Mouse (Mus musculus) stomach, embryonic 14.5 days (tissue): Measurements from ENCODE around the gene Rbm48. TPM values are rescaled to one million over a fixed set of nuclear protein-coding genes. Genes with fewer than 3 reads are reported as not detected.
A peak's percentile ranks its signal among the peaks of the same experiment; 100 is the strongest.
"Not testable (repeated sequence)": the region's sequence is repeated elsewhere in the genome, so short reads cannot be mapped to it uniquely, and the experiment has no call there.

ENCODE experiments used
- ATAC-seq: fragments of 200-750 bp; cut with Nextera tagmentation; 2 replicates; pipeline ENCODE4 v1.8.0; 2017; ENCODE audit warnings: low read depth, moderate TSS enrichment; ENCODE audit not compliant: insufficient number of reproducible peaks, insufficient read depth, low FRiP score
- H3K27ac ChIP-seq: fragments of 300-500 bp; sonication (generic); 2 replicates; pipeline ENCODE4 v1.5.1; 2014; ENCODE audit warnings: mild to moderate bottlenecking, low read length, moderate library complexity, mixed read lengths
- H3K27me3 ChIP-seq: fragments of 300-500 bp; sonication (generic); 2 replicates; pipeline ENCODE4 v1.6.1; 2014; ENCODE audit warnings: low read length, control low read depth, mixed read lengths; ENCODE audit not compliant: control insufficient read depth, insufficient read depth
- H3K36me3 ChIP-seq: fragments of 300-500 bp; sonication (generic); 2 replicates; pipeline ENCODE4 v1.6.1; 2014; ENCODE audit warnings: mild to moderate bottlenecking, control low read depth, low read length, moderate library complexity, mixed read lengths; ENCODE audit not compliant: control insufficient read depth, insufficient read depth
- H3K4me1 ChIP-seq: fragments of 300-500 bp; sonication (generic); 2 replicates; pipeline ENCODE4 v1.6.1; 2014; ENCODE audit warnings: low read length, control low read depth, mixed read lengths; ENCODE audit not compliant: control insufficient read depth, insufficient read depth
- H3K4me2 ChIP-seq: fragments of 300-500 bp; sonication (generic); replicated peaks from 2 replicates; pipeline ENCODE4 v1.6.1; 2014; ENCODE audit warnings: low read depth, low read length, control low read depth
- H3K4me3 ChIP-seq: fragments of 300-500 bp; sonication (generic); 2 replicates; pipeline ENCODE4 v1.5.1; 2014; ENCODE audit warnings: low read depth, low read length, control low read depth
- H3K9ac ChIP-seq: fragments of 300-500 bp; sonication (generic); replicated peaks from 2 replicates; pipeline ENCODE4 v1.6.1; 2014; ENCODE audit warnings: low read depth, mild to moderate bottlenecking, control low read depth, low read length, moderate library complexity, mixed read lengths
- H3K9me3 ChIP-seq: fragments of 300-500 bp; sonication (generic); 2 replicates; pipeline ENCODE4 v1.6.1; 2016; ENCODE audit warnings: low read depth, low read length, control low read depth; ENCODE audit not compliant: control insufficient read depth
- WGBS: fragments of 180-500 bp; shearing (Covaris S2); extraction: QIAGEN DNeasy Blood & Tissue Kit; methylation state at CpG from one replicate; pipeline ENCODE4 v1.1.7; 2014; 5-methylcytosine and 5-hydroxymethylcytosine counted together
- polyA plus RNA-seq: library from polyadenylated mRNA; unstranded; fragments of >200 nt; fragmentation: Nextera tagmentation; extraction: Ambion mirVana; gene quantifications from 2 replicates; pipeline ENCODE4 v1.2.1, GENCODE M21; 2014

The Rbm48 gene
- polyA plus RNA-seq, 1 experiment from 2014 or later = 16.9 TPM

GRCm38 (mm10) chr5:3620486-3620885 is 24.1 kb upstream of the Rbm48 start:
- Histone ChIP-seq H3K4me3 (no peak overlapping the region), H3K9ac (no peak overlapping the region), H3K4me1 (no peaks in the 10 kb centered on the region), H3K4me2 (no peak overlapping the region), H3K27ac (no peak overlapping the region), H3K9me3 (no peaks in the 10 kb centered on the region), H3K36me3 (peaks cover 24% of the 10 kb centered on the region), H3K27me3 (no peaks in the 10 kb centered on the region)
- ATAC-seq = no peak
- 83% methylated on average over 7 of the region's 7 CpGs for WGBS

DNA sequence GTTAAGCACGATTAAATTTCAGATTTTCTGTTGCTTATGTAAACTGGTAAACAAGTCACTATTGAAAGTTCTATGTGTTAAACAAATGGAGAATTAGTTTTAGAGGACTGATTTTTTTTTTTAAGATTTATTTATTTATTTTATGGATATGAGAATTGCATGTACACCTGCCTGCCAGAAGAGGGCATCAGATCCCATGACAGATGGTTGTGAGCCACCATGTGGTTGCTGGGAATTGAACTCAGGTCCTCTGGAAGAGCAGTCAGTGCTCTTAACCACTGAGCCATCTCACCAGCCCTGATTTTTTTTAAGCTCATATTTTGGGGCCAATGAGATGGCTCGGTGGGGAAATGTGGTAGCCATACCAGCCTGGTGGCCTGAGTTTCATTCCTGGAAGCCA is 15.4 kb upstream of the Rbm48 start:
- not testable (repeated sequence) for H3K27ac ChIP-seq, H3K4me1 ChIP-seq, H3K4me3 ChIP-seq, H3K9me3 ChIP-seq, ATAC-seq, H3K36me3 ChIP-seq, H3K9ac ChIP-seq, H3K27me3 ChIP-seq, H3K4me2 ChIP-seq
- 92% methylated on average over 2 of the region's 2 CpGs for WGBS

- H3K27ac ChIP-seq = no peak overlapping the region
- WGBS = 92% methylated on average over 7 of the region's 7 CpGs
- ATAC-seq = no peak
- no peaks in the 10 kb centered on the region for H3K27me3 ChIP-seq
- H3K9me3 ChIP-seq = no peaks in the 10 kb centered on the region
- H3K4me3 ChIP-seq = no peak overlapping the region
- H3K4me2 ChIP-seq = no peak overlapping the region
- H3K4me1 ChIP-seq = no peaks in the 10 kb centered on the region
- H3K9ac ChIP-seq = no peak overlapping the region
- peaks cover 14% of the 10 kb centered on the region for H3K36me3 ChIP-seq
Measured at GRCm38 (mm10) chr5:3609241-3609640, 12.9 kb upstream of the Rbm48 start.

- Histone ChIP-seq H3K36me3 (peaks cover 19% of the 10 kb centered on the region), H3K27me3 (no peaks in the 10 kb centered on the region)
Measured at GRCm38 (mm10) chr5:3607114-3607513, 10.7 kb upstream of the Rbm48 start.

GRCm38 (mm10) chr5:3600790-3601189 is 4.4 kb upstream of the Rbm48 start:
- no peak overlapping the region for H3K27ac ChIP-seq
- H3K9me3 ChIP-seq = no peaks in the 10 kb centered on the region
- no peak overlapping the region for H3K9ac ChIP-seq
- H3K4me1 ChIP-seq = no peaks in the 10 kb centered on the region
- peaks cover 11% of the 10 kb centered on the region for H3K36me3 ChIP-seq
- no peak for ATAC-seq
- no peaks in the 10 kb centered on the region for H3K27me3 ChIP-seq
- 89% methylated on average over 3 of the region's 3 CpGs for WGBS
- no peak overlapping the region for H3K4me3 ChIP-seq
- H3K4me2 ChIP-seq = no peak overlapping the region

More at GRCm38 (mm10) chr5:3607114-3607513, 10.7 kb upstream of the Rbm48 start:
- ATAC-seq = no peak
- no peaks in the 10 kb centered on the region for H3K4me1 ChIP-seq
- H3K4me3 ChIP-seq = no peak overlapping the region
- WGBS = 90% methylated on average over 9 of the region's 9 CpGs
- H3K27ac ChIP-seq = no peak overlapping the region
- no peaks in the 10 kb centered on the region for H3K9me3 ChIP-seq
- H3K4me2 ChIP-seq = no peak overlapping the region
- H3K9ac ChIP-seq = no peak overlapping the region

GRCm38 (mm10) chr5:3600298-3600697 is 3.9 kb upstream of the Rbm48 start:
- H3K36me3 ChIP-seq = peaks cover 8% of the 10 kb centered on the region
- no peak for ATAC-seq
- no peak overlapping the region for H3K9ac ChIP-seq
- no peaks in the 10 kb centered on the region for H3K9me3 ChIP-seq
- no peaks in the 10 kb centered on the region for H3K27me3 ChIP-seq
- H3K4me3 ChIP-seq = no peak overlapping the region
- no peak overlapping the region for H3K27ac ChIP-seq
- peaks cover 1% of the 10 kb centered on the region; the same call in 1 of the 2 replicates for H3K4me1 ChIP-seq
- WGBS = 87% methylated on average over 1 of the region's 1 CpGs
- H3K4me2 ChIP-seq = no peak overlapping the region

- Histone ChIP-seq H3K4me1 (peaks cover 7% of the 10 kb centered on the region), H3K27ac (no peak overlapping the region), H3K27me3 (no peaks in the 10 kb centered on the region), H3K36me3 (peaks cover 1% of the 10 kb centered on the region; the same call in 1 of the 2 replicates), H3K9ac (no peak overlapping the region), H3K4me2 (no peak overlapping the region), H3K4me3 (no peak overlapping the region), H3K9me3 (no peaks in the 10 kb centered on the region)
- WGBS = 87% methylated on average over 5 of the region's 5 CpGs
- ATAC-seq = no peak
Measured at GRCm38 (mm10) chr5:3598766-3599165, 2.4 kb upstream of the Rbm48 start.

DNA sequence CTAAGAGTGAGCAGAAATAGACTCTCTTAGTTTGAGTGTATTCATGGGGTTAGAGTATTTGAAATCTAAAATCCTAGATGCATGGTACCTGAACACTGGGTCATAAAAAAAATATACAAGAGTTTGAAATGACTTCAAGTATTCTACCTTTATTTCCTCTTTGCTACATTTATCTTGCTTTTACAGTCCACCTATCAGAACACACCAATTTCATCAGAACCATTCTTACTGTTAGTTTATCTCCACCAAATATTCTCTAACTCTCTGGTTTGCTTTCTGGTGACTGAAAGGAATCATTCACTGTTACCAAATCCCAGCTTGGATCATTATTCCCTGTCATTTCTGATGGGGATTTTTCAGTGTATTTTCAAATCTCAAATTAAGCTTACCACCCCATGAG is 786 bp upstream of the Rbm48 start:
- 0 out of 2 replicates have a peak overlapping the region, but pooled peaks have one; percentile 41 for H3K9ac ChIP-seq
- peak overlapping the region; percentile 84; the same call in 1 of the 2 replicates for H3K4me3 ChIP-seq
- ATAC-seq = no peak

DNA sequence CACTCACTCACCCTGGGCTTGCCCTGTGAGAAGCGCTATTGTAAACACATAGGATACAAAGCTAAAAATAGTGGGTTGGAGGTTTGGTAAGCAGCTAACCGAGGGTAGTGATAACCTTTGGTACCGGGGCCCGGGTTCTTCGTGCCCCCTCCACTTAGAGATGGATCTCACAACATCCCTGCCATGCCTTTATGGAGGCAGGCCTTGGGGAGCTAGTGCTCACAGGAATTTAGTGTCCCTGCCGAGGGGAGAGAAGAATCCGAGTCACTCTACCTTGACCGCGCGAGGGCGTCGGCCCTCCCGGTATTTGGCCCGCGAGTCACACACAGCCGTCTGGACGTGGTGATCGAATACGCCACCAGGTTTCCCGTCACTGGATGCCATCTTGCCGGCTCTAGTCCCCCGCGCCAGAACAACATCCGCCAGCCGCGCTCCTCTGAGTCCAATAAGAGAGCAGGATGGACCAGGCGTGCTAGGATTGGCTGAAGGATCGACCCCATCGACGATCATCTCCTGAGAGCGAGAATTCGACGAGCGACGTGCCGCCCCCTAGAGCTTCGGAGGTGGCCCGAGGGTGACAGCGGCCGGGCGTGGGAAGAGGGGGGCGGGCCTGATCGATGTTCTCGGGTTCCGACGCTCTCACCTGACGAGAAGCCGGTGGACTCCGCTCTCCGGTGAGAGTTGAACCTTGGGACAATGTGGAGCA is 539 bp downstream of the Rbm48 start, which contains the start of gene Pex1:
TSS of gene Pex1 (plus strand) at position 374 of the 706 bp plus-strand sequence.
- ATAC-seq = peak; percentile 97
- Histone ChIP-seq H3K27me3 (no peaks in the 10 kb centered on the region), H3K36me3 (peaks cover 7% of the 10 kb centered on the region; the same call in 1 of the 2 replicates), H3K4me2 (peak within 1 kb of the TSS; percentile 66), H3K9me3 (no peaks in the 10 kb centered on the region), H3K9ac (peak within 1 kb of the TSS; percentile 41; the same call in 1 of the 2 replicates), H3K27ac (peak within 1 kb of the TSS; percentile 56; the same call in 1 of the 2 replicates), H3K4me3 (peak within 1 kb of the TSS; percentile 84), H3K4me1 (peaks cover 7% of the 10 kb centered on the region)
- WGBS = under 1% methylated on average over 50 of the region's 50 CpGs

More for the DNA sequence above, 786 bp upstream of the Rbm48 start:
- H3K36me3 ChIP-seq = no peaks in the 10 kb centered on the region
- no peaks in the 10 kb centered on the region for H3K9me3 ChIP-seq
- H3K4me1 ChIP-seq = peaks cover 7% of the 10 kb centered on the region
- no peaks in the 10 kb centered on the region for H3K27me3 ChIP-seq
- no peak overlapping the region for H3K27ac ChIP-seq
- H3K4me2 ChIP-seq = peak overlapping the region; percentile 66
